Mouse (Mus musculus) monocyte, adult 5-6 weeks (primary cell): ENCODE data around the gene Hist1h2bn. TPM values are rescaled to one million over a fixed set of nuclear protein-coding genes. Genes with fewer than 3 reads are reported as not detected.

Source experiments
- ATAC-seq: fragments of 153-309, 156-312 bp; replicated peaks from 2 replicates; pipeline ENCODE4 v1.8.0; 2017; ENCODE audit warnings: mild to moderate bottlenecking; ENCODE audit not compliant: low TSS enrichment, insufficient number of reproducible peaks, severe bottlenecking, poor library complexity, low FRiP score
- total RNA-seq: library from RNA; stranded (forward); fragments of 200-1000, 200-491, 200-594 nt; gene quantifications from 3 replicates; pipeline ENCODE4 v1.2.3, GENCODE M21; 2017

The Hist1h2bn gene
- total RNA-seq, 1 experiment from 2014 or later = 81.8 TPM

- ATAC-seq = peak; percentile 88
Measured at GRCm38 (mm10) chr13:21803058-21803457, 49.1 kb downstream of the Hist1h2bn start.

Other genes starting within 250 kb of the Hist1h2bn start
- 2.4 to 8.3 TPM (median 3.2 TPM) in 3 replicates for gene Zkscan8, start 223.0 kb upstream of the Hist1h2bn start, total RNA-seq
- not detected in 3 replicates for gene Olfr1366, start 211.3 kb upstream of the Hist1h2bn start, total RNA-seq
- not detected in 3 replicates for gene Olfr1535, start 194.2 kb upstream of the Hist1h2bn start, total RNA-seq
- not detected in 3 replicates for gene Olfr1364, start 172.4 kb upstream of the Hist1h2bn start, total RNA-seq
- not detected in 3 replicates for gene Olfr1362, start 140.1 kb upstream of the Hist1h2bn start, total RNA-seq
- gene Olfr11, start 111.6 kb upstream of the Hist1h2bn start, total RNA-seq = not detected in 3 replicates
- not detected in 3 replicates for gene Olfr1361, start 90.7 kb upstream of the Hist1h2bn start, total RNA-seq
- not detected in 3 replicates for gene Olfr1360, start 76.7 kb upstream of the Hist1h2bn start, total RNA-seq
- not detected in 3 replicates for gene Olfr1359, start 56.0 kb upstream of the Hist1h2bn start, total RNA-seq
- gene Hist1h2bl, start 38.0 kb upstream of the Hist1h2bn start, total RNA-seq = 7.1 to 7.9 TPM in 2 of 3 replicates, not detected in the other
- 159 to 372 TPM (median 273 TPM) in 3 replicates for gene Hist1h2ai, start 37.7 kb upstream of the Hist1h2bn start, total RNA-seq
- 7.2 to 20.1 TPM (median 13.0 TPM) in 3 replicates for gene Hist1h3h, start 36.5 kb upstream of the Hist1h2bn start, total RNA-seq
- gene Hist1h2bm, start 32.1 kb upstream of the Hist1h2bn start, total RNA-seq = 4.9 to 12.8 TPM (median 8.3 TPM) in 3 replicates
- gene Hist1h4j, start 19.1 kb upstream of the Hist1h2bn start, total RNA-seq = 8.3 to 34.5 TPM (median 21.9 TPM) in 3 replicates
- 57.7 to 141 TPM (median 135 TPM) in 3 replicates for gene Hist1h4k, start 3.6 kb upstream of the Hist1h2bn start, total RNA-seq
- gene Hist1h2ak, start 296 bp upstream of the Hist1h2bn start, total RNA-seq = 46.9 to 83.1 TPM (median 55.4 TPM) in 3 replicates
- 74.2 to 131 TPM (median 93.8 TPM) in 3 replicates for gene Hist1h1b, start 26.5 kb downstream of the Hist1h2bn start, total RNA-seq
- gene Hist1h3i, start 29.2 kb downstream of the Hist1h2bn start, total RNA-seq = 8.6 to 11.4 TPM in 2 of 3 replicates, not detected in the other
- 15.0 to 50.0 TPM (median 36.2 TPM) in 3 replicates for gene Hist1h2an, start 33.1 kb downstream of the Hist1h2bn start, total RNA-seq
- gene Hist1h2bp, start 33.3 kb downstream of the Hist1h2bn start, total RNA-seq = 5.2 to 12.6 TPM (median 8.0 TPM) in 3 replicates
- gene Hist1h2bq, start 56.1 kb downstream of the Hist1h2bn start, total RNA-seq = 1.1 to 64.9 TPM (median 28.6 TPM) in 3 replicates
- gene Hist1h2ao, start 56.3 kb downstream of the Hist1h2bn start, total RNA-seq = 114 TPM in 1 of 3 replicates, not detected in the others
- 43.0 to 386 TPM (median 131 TPM) in 3 replicates for gene Hist1h4m, start 57.6 kb downstream of the Hist1h2bn start, total RNA-seq
- gene Hist1h4n, start 78.1 kb downstream of the Hist1h2bn start, total RNA-seq = 19.1 to 188 TPM (median 85.7 TPM) in 3 replicates
- 9.0 to 155 TPM (median 73.9 TPM) in 3 replicates for gene Hist1h2ap, start 79.4 kb downstream of the Hist1h2bn start, total RNA-seq
- gene Hist1h2br, start 79.6 kb downstream of the Hist1h2bn start, total RNA-seq = 18.5 to 55.6 TPM (median 45.1 TPM) in 3 replicates
- 2.1 to 2.6 TPM in 2 of 3 replicates, not detected in the other for gene Zfp184, start 191.0 kb downstream of the Hist1h2bn start, total RNA-seq
- gene Pom121l2, start 227.1 kb downstream of the Hist1h2bn start, total RNA-seq = 0.32 to 0.78 TPM in 2 of 3 replicates, not detected in the other